Mouse (Mus musculus): Measurements from ENCODE around the gene Ptpn13.

Ptpn13 gene

GRCm38 (mm10) chr5:103595394-103596226 lies 170.6 kb downstream of the Ptpn13 start:
- no peak for DNase-seq (ENCODE audit: low spot score in 2 of 2)

GRCm38 (mm10) chr5:103596467-103597146 lies 171.6 kb downstream of the Ptpn13 start:
- no peak for DNase-seq (ENCODE audit: low spot score in 2 of 2)

GRCm38 (mm10) chr5:103597604-103598003 lies 172.6 kb downstream of the Ptpn13 start:
- DNase-seq (ENCODE audit: low spot score in 2 of 2), result no peak

- DNase-seq (ENCODE audit: low spot score in 2 of 2), result no peak
Observed at GRCm38 (mm10) chr5:103598264-103598663, 173.3 kb downstream of the Ptpn13 start.

- DNase-seq (ENCODE audit: low spot score in 2 of 2), result no peak
Observed at GRCm38 (mm10) chr5:103598881-103599280, 173.9 kb downstream of the Ptpn13 start.

GRCm38 (mm10) chr5:103603115-103603893 lies 178.3 kb downstream of the Ptpn13 start:
- no peak for DNase-seq (ENCODE audit: low spot score in 2 of 2)

- no peak for DNase-seq (ENCODE audit: low spot score in 2 of 2)
Observed at GRCm38 (mm10) chr5:103605707-103606106, 180.7 kb downstream of the Ptpn13 start.

- DNase-seq (ENCODE audit: low spot score in 2 of 2), result no peak
Observed at GRCm38 (mm10) chr5:103610148-103610547, 185.2 kb downstream of the Ptpn13 start.

GRCm38 (mm10) chr5:103610856-103611472 lies 186.0 kb downstream of the Ptpn13 start:
- DNase-seq (ENCODE audit: low spot score in 2 of 2), result no peak

- no peak for DNase-seq (ENCODE audit: low spot score in 2 of 2)
Observed at GRCm38 (mm10) chr5:103612316-103612715, 187.3 kb downstream of the Ptpn13 start.

- no peak for DNase-seq (ENCODE audit: low spot score in 2 of 2)
Observed at GRCm38 (mm10) chr5:103614356-103614755, 189.4 kb downstream of the Ptpn13 start.

GRCm38 (mm10) chr5:103617191-103617590 lies 192.2 kb downstream of the Ptpn13 start:
- no peak for DNase-seq (ENCODE audit: low spot score in 2 of 2)

GRCm38 (mm10) chr5:103620301-103620973 lies 195.4 kb downstream of the Ptpn13 start:
- no peak for DNase-seq (ENCODE audit: low spot score in 2 of 2)

- no peak for DNase-seq (ENCODE audit: low spot score in 2 of 2)
Observed at GRCm38 (mm10) chr5:103622321-103622720, 197.3 kb downstream of the Ptpn13 start.

- no peak for DNase-seq (ENCODE audit: low spot score in 2 of 2)
Observed at GRCm38 (mm10) chr5:103624831-103625230, 199.8 kb downstream of the Ptpn13 start.

GRCm38 (mm10) chr5:103628499-103628898 lies 203.5 kb downstream of the Ptpn13 start:
- no peak for DNase-seq (ENCODE audit: low spot score in 2 of 2)

- DNase-seq (ENCODE audit: low spot score in 2 of 2), result no peak
Observed at GRCm38 (mm10) chr5:103629111-103629764, 204.2 kb downstream of the Ptpn13 start, which contains the start of gene Slc10a6. Gene Slc10a6 (minus strand): TSS chr5:103629403.

GRCm38 (mm10) chr5:103629854-103630580 lies 205.0 kb downstream of the Ptpn13 start:
- DNase-seq (ENCODE audit: low spot score in 2 of 2), result no peak

- no peak for DNase-seq (ENCODE audit: low spot score in 2 of 2)
Observed at GRCm38 (mm10) chr5:103637162-103637561, 212.2 kb downstream of the Ptpn13 start.

- DNase-seq (ENCODE audit: low spot score in 2 of 2), result no peak
Observed at GRCm38 (mm10) chr5:103644167-103644566, 219.2 kb downstream of the Ptpn13 start.
